Mouse (Mus musculus): ENCODE results near the gene Jakmip3. TPM values are rescaled to one million over a fixed set of nuclear protein-coding genes. Genes with fewer than 3 reads are reported as not detected.

The Jakmip3 gene
- polyA plus RNA-seq, 1 experiment = not detected

GRCm38 (mm10) chr7:139011027-139011426 lies 70.5 kb downstream of the Jakmip3 start:
- H3K4me1 ChIP-seq (ENCODE audit: control insufficient read depth, insufficient read depth, insufficient read length, low read length) = no peaks in the 10 kb centered on the region
- H3K27ac ChIP-seq (ENCODE audit: insufficient read depth, low read depth, low read length) = no peak overlapping the region
- H3K27me3 ChIP-seq (ENCODE audit: control insufficient read depth, insufficient read depth, low read length) = no peaks in the 10 kb centered on the region
- TF ChIP-seq POLR2A (IDR thresholded peaks at IDR 0.05; ENCODE audit: low read depth, low read length) = no peak
- TF ChIP-seq CTCF (IDR thresholded peaks at IDR 0.05; ENCODE audit: extremely low read depth, insufficient read length, insufficient replicate concordance, low read depth, low read length) = peak; percentile 78; the same call in 1 of the 2 replicates
- H3K36me3 ChIP-seq (ENCODE audit: control insufficient read depth, insufficient read depth, low read length) = no peaks in the 10 kb centered on the region
- H3K4me3 ChIP-seq (ENCODE audit: low read depth, low read length) = no peak overlapping the region
- WGBS = 31% methylated on average over 3 of the region's 3 CpGs

DNA sequence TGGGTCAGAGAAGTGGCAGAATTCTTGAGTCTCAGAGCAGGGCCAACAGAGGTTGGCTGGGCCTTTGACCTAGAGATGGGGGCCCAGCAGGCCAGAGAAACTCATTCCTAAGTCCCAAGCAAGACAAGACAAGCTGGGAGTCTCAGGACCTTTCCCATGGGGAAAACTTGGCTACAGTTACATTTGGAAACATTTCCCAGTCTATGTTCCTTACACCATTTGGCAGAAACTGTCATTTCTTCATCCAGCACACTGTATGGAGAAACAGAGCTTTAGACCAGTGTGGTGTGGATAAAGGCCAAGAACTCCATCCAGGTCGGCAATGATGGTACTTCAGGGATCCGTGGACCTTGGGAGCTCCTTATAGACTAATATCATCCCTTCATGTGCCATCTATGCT lies 71.1 kb downstream of the Jakmip3 start:
- TF ChIP-seq POLR2A (IDR thresholded peaks at IDR 0.05; ENCODE audit: low read depth, low read length) (no peak), CTCF (IDR thresholded peaks at IDR 0.05; ENCODE audit: extremely low read depth, insufficient read length, insufficient replicate concordance, low read depth, low read length) (no peak)
- H3K27ac ChIP-seq (ENCODE audit: insufficient read depth, low read depth, low read length) = no peak overlapping the region
- no peaks in the 10 kb centered on the region for H3K27me3 ChIP-seq (ENCODE audit: control insufficient read depth, insufficient read depth, low read length)
- H3K36me3 ChIP-seq (ENCODE audit: control insufficient read depth, insufficient read depth, low read length) = no peaks in the 10 kb centered on the region
- no peak overlapping the region for H3K4me3 ChIP-seq (ENCODE audit: low read depth, low read length)
- 78% methylated on average over 2 of the region's 2 CpGs for WGBS
- H3K4me1 ChIP-seq (ENCODE audit: control insufficient read depth, insufficient read depth, insufficient read length, low read length) = no peaks in the 10 kb centered on the region

- Histone ChIP-seq H3K4me1 (ENCODE audit: control insufficient read depth, insufficient read depth, insufficient read length, low read length) (no peaks in the 10 kb centered on the region), H3K27ac (ENCODE audit: insufficient read depth, low read depth, low read length) (no peak overlapping the region), H3K36me3 (ENCODE audit: control insufficient read depth, insufficient read depth, low read length) (no peaks in the 10 kb centered on the region), H3K27me3 (ENCODE audit: control insufficient read depth, insufficient read depth, low read length) (no peaks in the 10 kb centered on the region), H3K4me3 (ENCODE audit: low read depth, low read length) (no peak overlapping the region)
- 72% methylated on average over 6 of the region's 6 CpGs for WGBS
- TF ChIP-seq POLR2A (IDR thresholded peaks at IDR 0.05; ENCODE audit: low read depth, low read length) = no peak
- no peak for TF ChIP-seq CTCF (IDR thresholded peaks at IDR 0.05; ENCODE audit: extremely low read depth, insufficient read length, insufficient replicate concordance, low read depth, low read length)
Observed at GRCm38 (mm10) chr7:139012767-139013369, 72.3 kb downstream of the Jakmip3 start.

DNA sequence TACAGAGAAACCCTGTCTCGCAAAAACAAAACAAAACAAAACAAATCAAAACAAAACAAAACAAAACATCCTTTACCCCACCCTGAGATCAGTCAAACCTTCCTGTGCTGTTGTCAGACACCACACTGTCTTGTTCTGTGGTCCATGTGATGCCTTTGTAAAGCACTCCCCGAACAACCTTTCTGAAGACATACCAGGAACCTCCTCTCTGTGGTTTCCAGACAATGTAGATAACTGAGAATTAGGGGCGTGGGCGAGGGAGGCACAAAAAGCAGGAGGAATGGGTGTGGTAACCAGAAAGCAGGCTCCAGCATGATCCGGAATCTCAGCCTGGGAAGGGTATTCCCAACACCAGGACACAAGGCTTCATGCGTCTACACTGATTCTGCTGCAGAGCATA lies 74.6 kb downstream of the Jakmip3 start:
- TF ChIP-seq POLR2A (IDR thresholded peaks at IDR 0.05; ENCODE audit: low read depth, low read length) (no peak), CTCF (IDR thresholded peaks at IDR 0.05; ENCODE audit: extremely low read depth, insufficient read length, insufficient replicate concordance, low read depth, low read length) (no peak)
- Histone ChIP-seq H3K4me1 (ENCODE audit: control insufficient read depth, insufficient read depth, insufficient read length, low read length) (no peaks in the 10 kb centered on the region), H3K4me3 (ENCODE audit: low read depth, low read length) (no peak overlapping the region), H3K36me3 (ENCODE audit: control insufficient read depth, insufficient read depth, low read length) (no peaks in the 10 kb centered on the region), H3K27me3 (ENCODE audit: control insufficient read depth, insufficient read depth, low read length) (no peaks in the 10 kb centered on the region), H3K27ac (ENCODE audit: insufficient read depth, low read depth, low read length) (no peak overlapping the region)
- WGBS = 63% methylated on average over 6 of the region's 6 CpGs

GRCm38 (mm10) chr7:139016288-139016687 lies 75.8 kb downstream of the Jakmip3 start:
- TF ChIP-seq POLR2A (IDR thresholded peaks at IDR 0.05; ENCODE audit: low read depth, low read length) = no peak
- TF ChIP-seq CTCF (IDR thresholded peaks at IDR 0.05; ENCODE audit: extremely low read depth, insufficient read length, insufficient replicate concordance, low read depth, low read length) = no peak
- H3K27me3 ChIP-seq (ENCODE audit: control insufficient read depth, insufficient read depth, low read length) = no peaks in the 10 kb centered on the region
- H3K36me3 ChIP-seq (ENCODE audit: control insufficient read depth, insufficient read depth, low read length) = no peaks in the 10 kb centered on the region
- peaks cover 3% of the 10 kb centered on the region; the same call in 1 of the 2 replicates for H3K4me1 ChIP-seq (ENCODE audit: control insufficient read depth, insufficient read depth, insufficient read length, low read length)
- no peak overlapping the region for H3K27ac ChIP-seq (ENCODE audit: insufficient read depth, low read depth, low read length)
- WGBS = 62% methylated on average over 11 of the region's 11 CpGs
- H3K4me3 ChIP-seq (ENCODE audit: low read depth, low read length) = no peak overlapping the region

GRCm38 (mm10) chr7:139017249-139017903 lies 76.8 kb downstream of the Jakmip3 start:
- Histone ChIP-seq H3K27ac (ENCODE audit: insufficient read depth, low read depth, low read length) (no peak overlapping the region), H3K27me3 (ENCODE audit: control insufficient read depth, insufficient read depth, low read length) (no peaks in the 10 kb centered on the region), H3K4me1 (ENCODE audit: control insufficient read depth, insufficient read depth, insufficient read length, low read length) (peaks cover 3% of the 10 kb centered on the region; the same call in 1 of the 2 replicates), H3K4me3 (ENCODE audit: low read depth, low read length) (no peak overlapping the region), H3K36me3 (ENCODE audit: control insufficient read depth, insufficient read depth, low read length) (no peaks in the 10 kb centered on the region)
- TF ChIP-seq POLR2A (IDR thresholded peaks at IDR 0.05; ENCODE audit: low read depth, low read length) (no peak), CTCF (IDR thresholded peaks at IDR 0.05; ENCODE audit: extremely low read depth, insufficient read length, insufficient replicate concordance, low read depth, low read length) (no peak)
- WGBS = 53% methylated on average over 15 of the region's 15 CpGs

DNA sequence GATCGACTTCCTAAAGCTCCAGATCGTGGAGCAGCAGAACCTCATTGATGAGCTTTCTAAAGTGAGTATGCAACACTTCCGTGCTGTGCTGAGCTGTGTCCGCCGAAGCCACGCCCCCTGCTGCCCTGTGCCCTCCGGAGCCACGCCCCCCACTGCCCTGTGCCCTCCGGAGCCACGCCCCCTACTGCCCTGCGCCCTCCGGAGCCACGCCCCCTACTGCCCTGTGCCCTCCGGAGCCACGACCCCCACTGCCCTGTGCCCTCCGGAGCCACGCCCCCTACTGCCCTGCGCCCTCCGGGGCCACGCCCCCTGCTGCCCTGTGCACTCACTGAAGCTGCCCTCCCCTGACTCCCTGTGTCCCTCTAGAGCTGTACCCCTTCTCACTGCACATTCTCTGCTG lies 80.4 kb downstream of the Jakmip3 start:
- Histone ChIP-seq H3K36me3 (ENCODE audit: control insufficient read depth, insufficient read depth, low read length) (no peaks in the 10 kb centered on the region), H3K4me1 (ENCODE audit: control insufficient read depth, insufficient read depth, insufficient read length, low read length) (peaks cover 3% of the 10 kb centered on the region; the same call in 1 of the 2 replicates), H3K27ac (ENCODE audit: insufficient read depth, low read depth, low read length) (no peak overlapping the region), H3K4me3 (ENCODE audit: low read depth, low read length) (peak overlapping the region; percentile 3; the same call in 1 of the 2 replicates), H3K27me3 (ENCODE audit: control insufficient read depth, insufficient read depth, low read length) (no peaks in the 10 kb centered on the region)
- TF ChIP-seq POLR2A (IDR thresholded peaks at IDR 0.05; ENCODE audit: low read depth, low read length) (no peak), CTCF (IDR thresholded peaks at IDR 0.05; ENCODE audit: extremely low read depth, insufficient read length, insufficient replicate concordance, low read depth, low read length) (no peak)
- 17% methylated on average over 20 of the region's 20 CpGs for WGBS
